Mouse (Mus musculus): ENCODE data around the gene Mroh2a. TPM values are rescaled to one million over a fixed set of nuclear protein-coding genes. Genes with fewer than 3 reads are reported as not detected.

Mroh2a gene
- total and polyA plus RNA-seq, 3 experiments, result 0.06 to 0.13 TPM; not detected in 1

GRCm38 (mm10) chr1:88288789-88289127 lies 62.0 kb downstream of the Mroh2a start:
- DNase-seq, result no peak
- Histone ChIP-seq H3K4me1 (ENCODE audit: control insufficient read depth, insufficient read depth, low read length) (no peaks in the 10 kb centered on the region), H3K27me3 (ENCODE audit: control insufficient read depth, insufficient read depth, low read length) (no peaks in the 10 kb centered on the region), H3K27ac (no peak overlapping the region), H3K9ac (ENCODE audit: low read depth, low read length) (no peak overlapping the region), H3K36me3 (ENCODE audit: control insufficient read depth, insufficient read depth, low read length) (no peaks in the 10 kb centered on the region), H3K4me3 (no peak overlapping the region), H3K79me2 (replicated peaks; ENCODE audit: control insufficient read depth, insufficient read depth, low read length) (no peaks in the 10 kb centered on the region)
- TF ChIP-seq POLR2A (IDR thresholded peaks at IDR 0.05; ENCODE audit: insufficient read depth, low read depth, low read length) (no peak), EP300 (IDR thresholded peaks at IDR 0.05; ENCODE audit: insufficient read depth, low read depth, low read length) (no peak), CTCF (IDR thresholded peaks at IDR 0.05) (no peak)
- 62% methylated on average over 3 of the region's 3 CpGs for WGBS
- intact Hi-C loops (cut with DNase I), result loop anchor here (10.0 kb wide), 1 partner anchor 284 kb away; the partner anchor contains the start of gene Usp40

GRCm38 (mm10) chr1:88289152-88289551 lies 62.4 kb downstream of the Mroh2a start:
- Histone ChIP-seq H3K27me3 (ENCODE audit: control insufficient read depth, insufficient read depth, low read length) (no peaks in the 10 kb centered on the region), H3K9ac (ENCODE audit: low read depth, low read length) (no peak overlapping the region), H3K4me3 (no peak overlapping the region), H3K27ac (no peak overlapping the region), H3K79me2 (replicated peaks; ENCODE audit: control insufficient read depth, insufficient read depth, low read length) (no peaks in the 10 kb centered on the region), H3K36me3 (ENCODE audit: control insufficient read depth, insufficient read depth, low read length) (no peaks in the 10 kb centered on the region), H3K4me1 (ENCODE audit: control insufficient read depth, insufficient read depth, low read length) (no peaks in the 10 kb centered on the region)
- intact Hi-C loops (cut with DNase I), result loop anchor here (10.0 kb wide), 1 partner anchor 284 kb away; the partner anchor contains the start of gene Usp40
- TF ChIP-seq EP300 (IDR thresholded peaks at IDR 0.05; ENCODE audit: insufficient read depth, low read depth, low read length), result no peak
- no peak for TF ChIP-seq CTCF (IDR thresholded peaks at IDR 0.05)
- TF ChIP-seq POLR2A (IDR thresholded peaks at IDR 0.05; ENCODE audit: insufficient read depth, low read depth, low read length), result no peak
- DNase-seq, result no peak
- WGBS, result 43% methylated on average over 2 of the region's 2 CpGs

- Histone ChIP-seq H3K27ac (no peak overlapping the region), H3K36me3 (ENCODE audit: control insufficient read depth, insufficient read depth, low read length) (no peaks in the 10 kb centered on the region), H3K27me3 (ENCODE audit: control insufficient read depth, insufficient read depth, low read length) (no peaks in the 10 kb centered on the region), H3K4me3 (no peak overlapping the region), H3K9ac (ENCODE audit: low read depth, low read length) (no peak overlapping the region), H3K79me2 (replicated peaks; ENCODE audit: control insufficient read depth, insufficient read depth, low read length) (no peaks in the 10 kb centered on the region), H3K4me1 (ENCODE audit: control insufficient read depth, insufficient read depth, low read length) (no peaks in the 10 kb centered on the region)
- TF ChIP-seq POLR2A (IDR thresholded peaks at IDR 0.05; ENCODE audit: insufficient read depth, low read depth, low read length) (no peak), CTCF (IDR thresholded peaks at IDR 0.05) (peak; percentile 76), EP300 (IDR thresholded peaks at IDR 0.05; ENCODE audit: insufficient read depth, low read depth, low read length) (no peak)
- DNase-seq, result peak in 1 of 2 experiments; percentile 50
- intact Hi-C loops (cut with DNase I), result loop anchor here (10.0 kb wide), 1 partner anchor 285 kb away; the partner anchor contains the start of gene Usp40
- WGBS, result 34% methylated on average over 4 of the region's 4 CpGs
Measured at GRCm38 (mm10) chr1:88289917-88290316, 63.1 kb downstream of the Mroh2a start.

GRCm38 (mm10) chr1:88290511-88290910 lies 63.7 kb downstream of the Mroh2a start:
- intact Hi-C loops (cut with DNase I), result no loop called here
- no peak overlapping the region for H3K4me3 ChIP-seq
- H3K79me2 ChIP-seq (replicated peaks; ENCODE audit: control insufficient read depth, insufficient read depth, low read length), result no peaks in the 10 kb centered on the region
- H3K4me1 ChIP-seq (ENCODE audit: control insufficient read depth, insufficient read depth, low read length), result no peaks in the 10 kb centered on the region
- no peaks in the 10 kb centered on the region for H3K27me3 ChIP-seq (ENCODE audit: control insufficient read depth, insufficient read depth, low read length)
- no peak for DNase-seq
- H3K27ac ChIP-seq, result no peak overlapping the region
- no peaks in the 10 kb centered on the region for H3K36me3 ChIP-seq (ENCODE audit: control insufficient read depth, insufficient read depth, low read length)
- TF ChIP-seq EP300 (IDR thresholded peaks at IDR 0.05; ENCODE audit: insufficient read depth, low read depth, low read length) (no peak), CTCF (IDR thresholded peaks at IDR 0.05) (no peak), POLR2A (IDR thresholded peaks at IDR 0.05; ENCODE audit: insufficient read depth, low read depth, low read length) (no peak)
- H3K9ac ChIP-seq (ENCODE audit: low read depth, low read length), result no peak overlapping the region
- 53% methylated on average over 1 of the region's 1 CpGs for WGBS

GRCm38 (mm10) chr1:88291409-88292005 lies 64.7 kb downstream of the Mroh2a start:
- intact Hi-C loops (cut with DNase I), result no loop called here
- Histone ChIP-seq H3K4me3 (no peak overlapping the region), H3K4me1 (ENCODE audit: control insufficient read depth, insufficient read depth, low read length) (no peaks in the 10 kb centered on the region), H3K79me2 (replicated peaks; ENCODE audit: control insufficient read depth, insufficient read depth, low read length) (no peaks in the 10 kb centered on the region), H3K9ac (ENCODE audit: low read depth, low read length) (no peak overlapping the region), H3K27me3 (ENCODE audit: control insufficient read depth, insufficient read depth, low read length) (no peaks in the 10 kb centered on the region), H3K27ac (no peak overlapping the region), H3K36me3 (ENCODE audit: control insufficient read depth, insufficient read depth, low read length) (no peaks in the 10 kb centered on the region)
- no peak for DNase-seq
- no peak for TF ChIP-seq POLR2A (IDR thresholded peaks at IDR 0.05; ENCODE audit: insufficient read depth, low read depth, low read length)
- no peak for TF ChIP-seq EP300 (IDR thresholded peaks at IDR 0.05; ENCODE audit: insufficient read depth, low read depth, low read length)
- TF ChIP-seq CTCF (IDR thresholded peaks at IDR 0.05), result no peak
- WGBS, result 51% methylated on average over 3 of the region's 3 CpGs

- Histone ChIP-seq H3K9ac (ENCODE audit: low read depth, low read length) (no peak overlapping the region), H3K36me3 (ENCODE audit: control insufficient read depth, insufficient read depth, low read length) (no peaks in the 10 kb centered on the region), H3K27me3 (ENCODE audit: control insufficient read depth, insufficient read depth, low read length) (no peaks in the 10 kb centered on the region), H3K4me1 (ENCODE audit: control insufficient read depth, insufficient read depth, low read length) (no peaks in the 10 kb centered on the region), H3K4me3 (no peak overlapping the region), H3K27ac (no peak overlapping the region), H3K79me2 (replicated peaks; ENCODE audit: control insufficient read depth, insufficient read depth, low read length) (no peaks in the 10 kb centered on the region)
- 53% methylated on average over 2 of the region's 2 CpGs for WGBS
- DNase-seq, result no peak
- TF ChIP-seq EP300 (IDR thresholded peaks at IDR 0.05; ENCODE audit: insufficient read depth, low read depth, low read length) (no peak), CTCF (IDR thresholded peaks at IDR 0.05) (no peak), POLR2A (IDR thresholded peaks at IDR 0.05; ENCODE audit: insufficient read depth, low read depth, low read length) (no peak)
- intact Hi-C loops (cut with DNase I), result no loop called here
Measured at GRCm38 (mm10) chr1:88292057-88292456, 65.3 kb downstream of the Mroh2a start.

Data from heart, adult 2 months (tissue).